8 mouse cellular contexts compared by ENCODE assay signal in genomic region chr9:118477281-118477931, GRCm38 (mm10). TPM values are rescaled to one million over a fixed set of nuclear protein-coding genes. Genes with fewer than 3 reads are reported as not detected.
DNase-seq lines count a peak whose midpoint lies in the region; ATAC-seq and TF ChIP-seq lines count a peak whose summit lies in the region.

No protein-coding gene starts in this region.

- H3K36me3 ChIP-seq in heart, embryonic 10.5 days, result no peaks in the 10 kb centered on the region
- H3K36me3 ChIP-seq in ES-E14 (ENCODE audit: control insufficient read depth, insufficient read depth, low read length, poor library complexity, severe bottlenecking), result no peaks in the 10 kb centered on the region
- no peaks in the 10 kb centered on the region for H3K36me3 ChIP-seq in liver, embryonic 12.5 days
- no peaks in the 10 kb centered on the region for H3K36me3 ChIP-seq in stomach, postnatal 0 days (ENCODE audit: control insufficient read depth, insufficient read depth, low read length)

- in situ Hi-C loops in ES-E14 (cut with MboI; ENCODE audit: low sequenced_read_pairs in 2 of 2, unreplicated experiment in 2 of 2), result loop anchor here in 1 of 2 experiments (25.0 kb wide), 1 partner anchor 415 kb away; no protein-coding TSS in a partner anchor

- peaks cover 86% of the 10 kb centered on the region for H3K27me3 ChIP-seq in heart, embryonic 10.5 days (ENCODE audit: insufficient read depth, poor library complexity, severe bottlenecking)
- H3K27me3 ChIP-seq in liver, embryonic 12.5 days (replicated peaks), result peaks cover 84% of the 10 kb centered on the region
- H3K27me3 ChIP-seq in stomach, postnatal 0 days (ENCODE audit: control insufficient read depth, insufficient read depth, low read length), result peaks cover 44% of the 10 kb centered on the region

- ATAC-seq in liver, embryonic 12.5 days, result no peak
- ATAC-seq in stomach, postnatal 0 days (ENCODE audit: low FRiP score, low TSS enrichment), result no peak
- ATAC-seq in frontal cortex, adult (ENCODE audit: low TSS enrichment), result no peak

- under 1% methylated on average over 31 of the region's 31 CpGs for WGBS in heart, embryonic 10.5 days
- WGBS in liver, embryonic 12.5 days (ENCODE audit: insufficient replicate concordance), result under 1% methylated on average over 31 of the region's 31 CpGs
- 2% methylated on average over 31 of the region's 31 CpGs for WGBS in stomach, postnatal 0 days

- H3K4me1 ChIP-seq in heart, embryonic 10.5 days, result peaks cover 30% of the 10 kb centered on the region
- H3K4me1 ChIP-seq in ES-E14 (ENCODE audit: control insufficient read depth in 2 of 2, insufficient read depth in 2 of 2, low read length in 2 of 2, poor library complexity in 1 of 2), result peaks cover 3 to 8% of the 10 kb centered on the region in 2 experiments; a peak in 1 of 4 replicates
- peaks cover 22% of the 10 kb centered on the region; the same call in 1 of the 2 replicates for H3K4me1 ChIP-seq in liver, embryonic 12.5 days
- H3K4me1 ChIP-seq in stomach, postnatal 0 days (replicated peaks; ENCODE audit: control insufficient read depth, insufficient read depth), result 0 out of 2 replicates have a peak, but pooled peaks cover 2% of the 10 kb centered on the region

- peak overlapping the region; percentile 64 for H3K4me3 ChIP-seq in heart, embryonic 10.5 days
- H3K4me3 ChIP-seq in ES-E14 (ENCODE audit: insufficient read depth in 1 of 2, low read depth in 1 of 2, low read length in 2 of 2, poor library complexity in 1 of 2, severe bottlenecking in 1 of 2), result peak overlapping the region; percentile 7 to 23; a peak in 3 of 4 replicates
- H3K4me3 ChIP-seq in liver, embryonic 12.5 days, result peak overlapping the region; percentile 45
- H3K4me3 ChIP-seq in stomach, postnatal 0 days (ENCODE audit: low read depth, low read length), result peak overlapping the region; percentile 34

- peak overlapping the region; percentile 66 for H3K4me2 ChIP-seq in liver, embryonic 12.5 days
- peak overlapping the region; percentile 74 for H3K4me2 ChIP-seq in stomach, postnatal 0 days (replicated peaks; ENCODE audit: low read depth)

- no peak for DNase-seq in heart, embryonic 10.5 days (ENCODE audit: low spot score)
- DNase-seq in heart, adult 9 months (ENCODE audit: low spot score in 2 of 2), result no peak
- no peak for DNase-seq in ES-E14 (ENCODE audit: low read depth, low spot score)
- peak; percentile 34 for DNase-seq in forelimb bud, embryonic 11.5 days (ENCODE audit: low read depth, low spot score)
- DNase-seq in stomach, postnatal 0 days (ENCODE audit: low spot score), result no peak
- DNase-seq in adrenal gland, postnatal 10 days, result no peak

- H3K9ac ChIP-seq in ES-E14 (ENCODE audit: insufficient read depth, low read depth, low read length, poor library complexity, severe bottlenecking), result no peak overlapping the region
- no peak overlapping the region for H3K9ac ChIP-seq in liver, embryonic 12.5 days
- no peak overlapping the region for H3K9ac ChIP-seq in stomach, postnatal 0 days (ENCODE audit: low read length)

- no peak for TF ChIP-seq CTCF in stomach, postnatal 0 days (IDR thresholded peaks at IDR 0.05; ENCODE audit: low read depth)

- H3K9me3 ChIP-seq in heart, embryonic 10.5 days, result no peaks in the 10 kb centered on the region
- no peaks in the 10 kb centered on the region for H3K9me3 ChIP-seq in ES-E14 (ENCODE audit: control insufficient read depth, insufficient read depth, low read depth, low read length)
- no peaks in the 10 kb centered on the region for H3K9me3 ChIP-seq in liver, embryonic 12.5 days (replicated peaks)
- no peaks in the 10 kb centered on the region for H3K9me3 ChIP-seq in stomach, postnatal 0 days (ENCODE audit: control insufficient read depth, low read length)

- no peak for TF ChIP-seq EP300 in stomach, postnatal 0 days (optimal IDR thresholded peaks at IDR 0.05)

- no peak overlapping the region for H3K27ac ChIP-seq in heart, embryonic 10.5 days
- no peak overlapping the region for H3K27ac ChIP-seq in ES-E14 (ENCODE audit: insufficient read depth, low read depth, low read length, poor library complexity, severe bottlenecking)
- no peak overlapping the region for H3K27ac ChIP-seq in liver, embryonic 12.5 days
- no peak overlapping the region for H3K27ac ChIP-seq in stomach, postnatal 0 days (replicated peaks)

TF ChIP-seq in ES-E14, 5 proteins besides CTCF, POLR2A, EP300 and RAD21:
- no peak for TF ChIP-seq ZNF384 (IDR thresholded peaks at IDR 0.05; ENCODE audit: low read depth, low read length)
- TF ChIP-seq MAFK (IDR thresholded peaks at IDR 0.05; ENCODE audit: insufficient read depth, low read depth, low read length), result no peak
- no peak for TF ChIP-seq ZC3H11A (IDR thresholded peaks at IDR 0.05; ENCODE audit: borderline replicate concordance, low read depth, low read length)
- no peak for TF ChIP-seq HCFC1 (IDR thresholded peaks at IDR 0.05; ENCODE audit: borderline replicate concordance, insufficient read depth, low read length)
- no peak for TF ChIP-seq CHD2 (IDR thresholded peaks at IDR 0.05; ENCODE audit: low read depth, low read length)

RNA-seq across cellular contexts. Expression of gene Eomes, which starts 0.6 kb away (rescaled TPM):
- polyA plus RNA-seq in heart, embryonic 10.5 days (2016; fragmentation: Nextera tagmentation; extraction: Ambion mirVana), result 0.11 and 0.13 TPM in 2 replicates
- 1.1 and 3.2 TPM in 2 replicates for total RNA-seq in ES-E14 (2012; rRNA removed)
- polyA plus RNA-seq in liver, embryonic 12.5 days (2016; fragmentation: Nextera tagmentation; extraction: Ambion mirVana), result not detected in 2 replicates
- polyA plus RNA-seq in stomach, postnatal 0 days (2015; fragmentation: Nextera tagmentation; extraction: Ambion mirVana), result 0.07 and 0.11 TPM in 2 replicates
- under 1 TPM; 0.27 to 0.30 TPM for total RNA-seq in adrenal gland, postnatal 10 days (2021)

RNA-seq across cellular contexts. Expression of gene Golga4, which starts 28.7 kb away (rescaled TPM):
- 55.0 and 60.0 TPM in 2 replicates for polyA plus RNA-seq in heart, embryonic 10.5 days (2016; fragmentation: Nextera tagmentation; extraction: Ambion mirVana)
- total RNA-seq in ES-E14 (2012; rRNA removed), result 73.3 and 78.4 TPM in 2 replicates
- 27.5 and 28.2 TPM in 2 replicates for polyA plus RNA-seq in liver, embryonic 12.5 days (2016; fragmentation: Nextera tagmentation; extraction: Ambion mirVana)
- polyA plus RNA-seq in stomach, postnatal 0 days (2015; fragmentation: Nextera tagmentation; extraction: Ambion mirVana), result 34.2 and 37.0 TPM in 2 replicates
- 10 to 100 TPM; 79.3 to 98.4 TPM for total RNA-seq in adrenal gland, postnatal 10 days (2021)
